Mouse (Mus musculus) heart, adult 2 months (tissue): ENCODE results near the gene Foxn1.

Experiments used
- CTCF ChIP-seq: fragments of 200-600 bp; IDR thresholded peaks from 2 replicates; pipeline ENCODE4 v1.8.1; 2022; ENCODE audit warnings: antibody characterized with exemption, mild to moderate bottlenecking, moderate library complexity
- EP300 ChIP-seq: fragments of 200-500 bp; IDR thresholded peaks from 2 replicates; pipeline ENCODE4 v1.6.1; 2011; ENCODE audit warnings: low read depth, low read length, control low read depth; ENCODE audit not compliant: insufficient read depth
- POLR2A ChIP-seq: fragments of 200-500 bp; IDR thresholded peaks from 2 replicates; pipeline ENCODE4 v1.6.1; 2011; ENCODE audit warnings: mild to moderate bottlenecking, low read depth, low read length, control low read depth; ENCODE audit not compliant: insufficient read depth

DNA sequence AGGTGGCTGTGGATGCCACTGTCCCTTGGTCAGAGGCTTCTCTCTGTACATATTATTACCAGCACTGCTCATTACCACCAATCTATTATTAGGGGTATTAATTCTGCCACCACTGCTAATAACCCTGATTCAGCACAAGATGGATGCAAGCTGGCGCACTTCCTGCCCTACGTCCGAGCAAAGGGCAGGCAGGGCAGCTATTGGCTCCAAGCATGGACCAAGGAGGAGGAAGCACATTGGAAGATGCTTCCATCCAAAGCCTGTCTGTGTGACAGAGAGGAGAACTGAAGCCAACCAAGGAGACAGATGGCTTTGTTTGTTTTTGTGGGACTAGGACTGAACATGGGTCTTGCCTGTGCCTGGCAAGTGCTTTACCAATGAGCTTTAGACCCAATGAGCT is 5.4 kb downstream of the Foxn1 start:
- TF ChIP-seq CTCF (no peak), POLR2A (no peak), EP300 (no peak)
